9 mouse cellular contexts compared by ENCODE assay signal in genomic region chr9:44510872-44511601, GRCm38 (mm10). TPM values are rescaled to one million over a fixed set of nuclear protein-coding genes. Genes with fewer than 3 reads are reported as not detected.
DNase-seq lines count a peak whose midpoint lies in the region; ATAC-seq and TF ChIP-seq lines count a peak whose summit lies in the region.
"Had no signal": no experiment of that assay in that cellular context is flagged by ENCODE, and none has a peak within 500 bp of the region (broad histone marks: within the 10 kb centered on the region; RNA-seq: fewer than 3 reads in every experiment).

No protein-coding gene starts in this region.

- no peaks in the 10 kb centered on the region for H3K9me3 ChIP-seq in kidney, embryonic 16.5 days (ENCODE audit: low read length)
- H3K9me3 ChIP-seq in neural tube, embryonic 15.5 days (replicated peaks): no peaks in the 10 kb centered on the region

- peak overlapping the region; percentile 79 for H3K27ac ChIP-seq in spleen, adult 2 months (ENCODE audit: insufficient read depth, low read length)
- H3K27ac ChIP-seq in gastrocnemius, adult 2 months: peak overlapping the region; percentile 86
- peak overlapping the region; percentile 3; the same call in 1 of the 2 replicates for H3K27ac ChIP-seq in kidney, embryonic 16.5 days (ENCODE audit: low read length)
- H3K27ac ChIP-seq in neural tube, embryonic 15.5 days (replicated peaks): peak overlapping the region; percentile 62

- no peak for ATAC-seq in kidney, embryonic 16.5 days (ENCODE audit: low FRiP score, low TSS enrichment)
- peak; percentile 20; the same call in 1 of the 2 replicates for ATAC-seq in neural tube, embryonic 15.5 days (ENCODE audit: low FRiP score)

- DNase-seq in gastrocnemius, adult 18-20 months (ENCODE audit: low spot score): peak; percentile 46
- DNase-seq in gastrocnemius, postnatal 10 days: no peak
- DNase-seq in spleen, adult 2 months (ENCODE audit: low read depth in 1 of 2, low spot score in 2 of 2): peak in 1 of 2 experiments; percentile 55
- DNase-seq in spleen, adult 12 weeks (ENCODE audit: low spot score): no peak
- peak; percentile 73 for DNase-seq in gastrocnemius, adult 2 months
- DNase-seq in yolk sac, embryonic 10.5 days (ENCODE audit: low spot score): no peak

- intact Hi-C loops in gastrocnemius, adult 2 months (cut with DNase I): loop anchor here (2.0 to 10.0 kb wide), 2 partner anchors 54 to 94 kb away; partner anchors contain the start of genes Cxcr5 and Ddx6

- H3K4me2 ChIP-seq in kidney, embryonic 16.5 days (replicated peaks; ENCODE audit: low read depth, low read length): no peak overlapping the region
- no peak overlapping the region; the same call in 1 of the 2 replicates for H3K4me2 ChIP-seq in neural tube, embryonic 15.5 days

- no peak for TF ChIP-seq POLR2A in spleen, adult 2 months (IDR thresholded peaks at IDR 0.05; ENCODE audit: low read depth, low read length)

- no peak overlapping the region for H3K4me3 ChIP-seq in spleen, adult 2 months (ENCODE audit: extremely low read depth, insufficient read depth, insufficient read length)
- H3K4me3 ChIP-seq in gastrocnemius, adult 2 months: peak overlapping the region; percentile 66
- H3K4me3 ChIP-seq in kidney, embryonic 16.5 days (ENCODE audit: low read length): no peak overlapping the region
- no peak overlapping the region for H3K4me3 ChIP-seq in neural tube, embryonic 15.5 days (replicated peaks)

- no peak overlapping the region for H3K9ac ChIP-seq in kidney, embryonic 16.5 days (replicated peaks; ENCODE audit: low read length)
- no peak overlapping the region for H3K9ac ChIP-seq in neural tube, embryonic 15.5 days (replicated peaks)

- peaks cover 52% of the 10 kb centered on the region for H3K4me1 ChIP-seq in spleen, adult 2 months (ENCODE audit: control insufficient read depth, insufficient read depth, insufficient read length)
- H3K4me1 ChIP-seq in kidney, embryonic 16.5 days (ENCODE audit: insufficient read depth, low read length): peaks cover 36% of the 10 kb centered on the region
- peaks cover 35% of the 10 kb centered on the region for H3K4me1 ChIP-seq in neural tube, embryonic 15.5 days

- TF ChIP-seq CTCF in spleen, adult 2 months (IDR thresholded peaks at IDR 0.05; ENCODE audit: extremely low read depth, insufficient read depth, insufficient read length, insufficient replicate concordance): no peak
- no peak for TF ChIP-seq CTCF in gastrocnemius, adult 2 months (IDR thresholded peaks at IDR 0.05)

- no peaks in the 10 kb centered on the region for H3K27me3 ChIP-seq in spleen, adult 2 months (ENCODE audit: control insufficient read depth, insufficient read depth, low read length)
- H3K27me3 ChIP-seq in kidney, embryonic 16.5 days (ENCODE audit: insufficient read depth, low read length): no peaks in the 10 kb centered on the region
- 0 out of 2 replicates have a peak, but pooled peaks cover 13% of the 10 kb centered on the region for H3K27me3 ChIP-seq in neural tube, embryonic 15.5 days (replicated peaks)

- WGBS in spleen, adult 2 months: 27% methylated on average over 5 of the region's 5 CpGs
- 56% methylated on average over 5 of the region's 5 CpGs for WGBS in kidney, embryonic 16.5 days
- WGBS in neural tube, embryonic 15.5 days: 74% methylated on average over 5 of the region's 5 CpGs

- peaks cover 35% of the 10 kb centered on the region for H3K36me3 ChIP-seq in spleen, adult 2 months (ENCODE audit: control insufficient read depth, insufficient read depth, low read length)
- H3K36me3 ChIP-seq in kidney, embryonic 16.5 days (ENCODE audit: insufficient read depth, low read length): peaks cover 30% of the 10 kb centered on the region
- H3K36me3 ChIP-seq in neural tube, embryonic 15.5 days: peaks cover 32% of the 10 kb centered on the region

RNA-seq across cellular contexts. Expression of gene Bcl9l, which starts 28.4 kb away (rescaled TPM):
- 10 to 100 TPM; 36.0 to 36.6 TPM for total RNA-seq in gastrocnemius, adult 18-20 months (2021)
- total RNA-seq in gastrocnemius, postnatal 10 days (2021): 10 to 100 TPM; 65.4 to 77.6 TPM
- polyA plus RNA-seq in spleen, adult 2 months (2012; rRNA removed): 42.2 and 50.3 TPM in 2 replicates
- 10 to 100 TPM; 38.3 to 43.6 TPM for total RNA-seq in gastrocnemius, adult 2 months (2021)
- polyA plus RNA-seq in kidney, embryonic 16.5 days (2015; fragmentation: Nextera tagmentation; extraction: Ambion mirVana): 11.3 and 12.4 TPM in 2 replicates
- 9.7 and 11.5 TPM in 2 replicates for polyA plus RNA-seq in neural tube, embryonic 15.5 days (2015; fragmentation: Nextera tagmentation; extraction: Ambion mirVana)

RNA-seq across cellular contexts. Expression of gene Cxcr5, which starts 50.6 kb away (rescaled TPM):
- not detected for total RNA-seq in gastrocnemius, adult 18-20 months (2021)
- total RNA-seq in gastrocnemius, postnatal 10 days (2021): not detected
- polyA plus RNA-seq in spleen, adult 2 months (2012; rRNA removed): 133 and 154 TPM in 2 replicates
- total RNA-seq in gastrocnemius, adult 2 months (2021): not detected
- polyA plus RNA-seq in kidney, embryonic 16.5 days (2015; fragmentation: Nextera tagmentation; extraction: Ambion mirVana): 0.11 TPM in 1 of 2 replicates, not detected in the other
- 0.26 TPM in 1 of 2 replicates, not detected in the other for polyA plus RNA-seq in neural tube, embryonic 15.5 days (2015; fragmentation: Nextera tagmentation; extraction: Ambion mirVana)
- polyA plus RNA-seq: macrophage had no signal

RNA-seq across cellular contexts. Expression of gene Upk2, which starts 56.3 kb away (rescaled TPM):
- under 1 TPM; 0.43 to 0.83 TPM for total RNA-seq in gastrocnemius, adult 18-20 months (2021)
- under 1 TPM; 0.38 to 0.65 TPM for total RNA-seq in gastrocnemius, postnatal 10 days (2021)
- polyA plus RNA-seq in spleen, adult 2 months (2012; rRNA removed): not detected in 2 replicates
- total RNA-seq in gastrocnemius, adult 2 months (2021): under 1 TPM; 0.22 to 0.23 TPM
- polyA plus RNA-seq in kidney, embryonic 16.5 days (2015; fragmentation: Nextera tagmentation; extraction: Ambion mirVana): 3.4 and 7.6 TPM in 2 replicates
- polyA plus RNA-seq in neural tube, embryonic 15.5 days (2015; fragmentation: Nextera tagmentation; extraction: Ambion mirVana): 0.73 TPM in 1 of 2 replicates, not detected in the other
- polyA plus RNA-seq: macrophage had no signal

Comparison
In these comparisons a context has a peak if more than half of its experiments do, and no peak if none do; other contexts are left out.
1. DNase-seq: peak in gastrocnemius, adult 18-20 months (single experiment) and gastrocnemius, adult 2 months (single experiment); none in gastrocnemius, postnatal 10 days (single experiment), spleen, adult 12 weeks (single experiment) and yolk sac, embryonic 10.5 days (single experiment).
2. H3K27ac ChIP-seq: peak in every context shown above with its lines; median percentile 86 in gastrocnemius, adult 2 months; 79 in spleen, adult 2 months; 62 in neural tube, embryonic 15.5 days; 3 in kidney, embryonic 16.5 days.